Mouse (Mus musculus) stomach, postnatal 0 days (tissue): Measurements from ENCODE around the gene 4921517D22Rik. TPM values are rescaled to one million over a fixed set of nuclear protein-coding genes. Genes with fewer than 3 reads are reported as not detected.
"Not testable (repeated sequence)": the region's sequence is repeated elsewhere in the genome, so short reads cannot be mapped to it uniquely, and the experiment has no call there.

Experiments used
- ATAC-seq: fragments of 200-750 bp; cut with Nextera tagmentation; 2 replicates; pipeline ENCODE4 v1.8.0; 2017; ENCODE audit not compliant: low FRiP score, low TSS enrichment
- DNase-seq: peaks from one replicate; pipeline ENCODE4 v3.0.0-alpha.2; 2016; ENCODE audit warnings: low spot score
- H3K27ac ChIP-seq: fragments of 300-500 bp; sonication (generic); replicated peaks from 2 replicates; pipeline ENCODE4 v1.5.1; 2014; ENCODE audit warnings: mild to moderate bottlenecking, control low read depth
- H3K27me3 ChIP-seq: fragments of 300-500 bp; sonication (generic); 2 replicates; pipeline ENCODE4 v1.6.1; 2014; ENCODE audit warnings: low read length; ENCODE audit not compliant: control insufficient read depth, insufficient read depth
- H3K36me3 ChIP-seq: fragments of 300-500 bp; sonication (generic); 2 replicates; pipeline ENCODE4 v1.6.1; 2014; ENCODE audit warnings: low read length, mixed read lengths; ENCODE audit not compliant: control insufficient read depth, insufficient read depth
- H3K4me1 ChIP-seq: fragments of 300-500 bp; sonication (generic); replicated peaks from 2 replicates; pipeline ENCODE4 v1.6.1; 2014; ENCODE audit warnings: antibody characterized with exemption; ENCODE audit not compliant: control insufficient read depth, insufficient read depth
- H3K4me2 ChIP-seq: fragments of 300-500 bp; sonication (generic); replicated peaks from 2 replicates; pipeline ENCODE4 v1.6.1; 2014; ENCODE audit warnings: low read depth, mild to moderate bottlenecking, control low read depth, moderate library complexity
- H3K4me3 ChIP-seq: fragments of 300-500 bp; sonication (generic); 2 replicates; pipeline ENCODE4 v1.5.1; 2014; ENCODE audit warnings: low read depth, low read length, control low read depth
- H3K9ac ChIP-seq: fragments of 300-500 bp; sonication (generic); 2 replicates; pipeline ENCODE4 v1.6.1; 2014; ENCODE audit warnings: mild to moderate bottlenecking, low read length, control low read depth, mixed read lengths
- H3K9me3 ChIP-seq: fragments of 300-500 bp; sonication (generic); 2 replicates; pipeline ENCODE4 v1.6.1; 2016; ENCODE audit warnings: low read length; ENCODE audit not compliant: control insufficient read depth
- CTCF ChIP-seq: IDR thresholded peaks from 2 replicates; pipeline ENCODE4 v1.5.1; 2016; ENCODE audit warnings: antibody characterized with exemption, low read depth, mild to moderate bottlenecking, moderate library complexity
- EP300 ChIP-seq: optimal IDR thresholded peaks from 2 replicates; pipeline ENCODE3; 2016; ENCODE audit warnings: antibody characterized with exemption
- WGBS: fragments of 180-500 bp; shearing (Covaris S2); extraction: QIAGEN DNeasy Blood & Tissue Kit; methylation state at CpG from one replicate; pipeline ENCODE4 v1.1.7; 2014; 5-methylcytosine and 5-hydroxymethylcytosine counted together
- polyA plus RNA-seq: library from polyadenylated mRNA; unstranded; fragments of >200 nt; fragmentation: Nextera tagmentation; extraction: Ambion mirVana; gene quantifications from 2 replicates; pipeline ENCODE4 v1.2.1, GENCODE M21; 2015

4921517D22Rik gene
- polyA plus RNA-seq, 1 experiment from 2014 or later: not detected

- H3K4me3 ChIP-seq: no peak overlapping the region
- DNase-seq (no peak), ATAC-seq (no peak)
- no peak overlapping the region for H3K4me2 ChIP-seq
- H3K36me3 ChIP-seq: no peaks in the 10 kb centered on the region
- H3K27me3 ChIP-seq: no peaks in the 10 kb centered on the region
- H3K9ac ChIP-seq: no peak overlapping the region
- H3K27ac ChIP-seq: no peak overlapping the region
- H3K4me1 ChIP-seq: no peaks in the 10 kb centered on the region
- WGBS: 86% methylated on average over 2 of the region's 4 CpGs
- no peak for TF ChIP-seq EP300
- no peak for TF ChIP-seq CTCF
- H3K9me3 ChIP-seq: no peaks in the 10 kb centered on the region
Measured at GRCm38 (mm10) chr13:59733936-59734335, 40.0 kb upstream of the 4921517D22Rik start.

GRCm38 (mm10) chr13:59731652-59732051, 37.7 kb upstream of the 4921517D22Rik start, which contains the start of gene Spata31d1d:
Gene Spata31d1d (minus strand): TSS chr13:59731752.
- ATAC-seq (no peak), DNase-seq (no peak)
- Histone ChIP-seq H3K4me1 (no peaks in the 10 kb centered on the region), H3K27me3 (no peaks in the 10 kb centered on the region), H3K4me2 (no peak within 1 kb of the TSS), H3K9ac (no peak within 1 kb of the TSS), H3K9me3 (no peaks in the 10 kb centered on the region), H3K27ac (no peak within 1 kb of the TSS), H3K36me3 (no peaks in the 10 kb centered on the region), H3K4me3 (no peak within 1 kb of the TSS)
- TF ChIP-seq CTCF (no peak), EP300 (no peak)
- WGBS: 39% methylated on average over 7 of the region's 7 CpGs

- H3K9me3 ChIP-seq: no peaks in the 10 kb centered on the region
- no peak overlapping the region for H3K27ac ChIP-seq
- H3K27me3 ChIP-seq: no peaks in the 10 kb centered on the region
- H3K4me2 ChIP-seq: no peak overlapping the region
- no peak overlapping the region for H3K9ac ChIP-seq
- DNase-seq (peak; percentile 82), ATAC-seq (peak; percentile 79)
- WGBS: 21% methylated on average over 7 of the region's 7 CpGs
- H3K4me3 ChIP-seq: no peak overlapping the region
- H3K4me1 ChIP-seq: no peaks in the 10 kb centered on the region
- H3K36me3 ChIP-seq: no peaks in the 10 kb centered on the region
- TF ChIP-seq CTCF (peak; percentile 98), EP300 (no peak)
Measured at GRCm38 (mm10) chr13:59728378-59729093, 34.6 kb upstream of the 4921517D22Rik start.

- WGBS: 35% methylated on average over 29 of the region's 29 CpGs
- H3K36me3 ChIP-seq: no peaks in the 10 kb centered on the region
- H3K4me1 ChIP-seq: no peaks in the 10 kb centered on the region
- TF ChIP-seq EP300 (no peak), CTCF (no peak)
- H3K27me3 ChIP-seq: no peaks in the 10 kb centered on the region
- no peak overlapping the region for H3K4me3 ChIP-seq
- no peak for ATAC-seq
- H3K9me3 ChIP-seq: no peaks in the 10 kb centered on the region
- H3K9ac ChIP-seq: no peak overlapping the region; the same call in 1 of the 2 replicates
- H3K4me2 ChIP-seq: peak overlapping the region; percentile 32
- no peak overlapping the region for H3K27ac ChIP-seq
- no peak for DNase-seq
Measured at GRCm38 (mm10) chr13:59726139-59726867, 32.4 kb upstream of the 4921517D22Rik start.

- not testable (repeated sequence) for DNase-seq, ATAC-seq, H3K9ac ChIP-seq, H3K27me3 ChIP-seq, H3K4me3 ChIP-seq, H3K4me2 ChIP-seq, H3K4me1 ChIP-seq, H3K27ac ChIP-seq, H3K36me3 ChIP-seq, H3K9me3 ChIP-seq
- WGBS: 83% methylated on average over 1 of the region's 1 CpGs
Measured at GRCm38 (mm10) chr13:59722089-59722488, 28.2 kb upstream of the 4921517D22Rik start.

- no peak overlapping the region for H3K27ac ChIP-seq
- no peak overlapping the region for H3K4me2 ChIP-seq
- TF ChIP-seq CTCF: no peak
- TF ChIP-seq EP300: no peak
- H3K36me3 ChIP-seq: no peaks in the 10 kb centered on the region
- DNase-seq: no peak
- 91% methylated on average over 1 of the region's 1 CpGs for WGBS
- no peaks in the 10 kb centered on the region for H3K9me3 ChIP-seq
- H3K4me1 ChIP-seq: no peaks in the 10 kb centered on the region
- no peaks in the 10 kb centered on the region for H3K27me3 ChIP-seq
- H3K9ac ChIP-seq: no peak overlapping the region
- H3K4me3 ChIP-seq: no peak overlapping the region
- no peak for ATAC-seq
Measured at GRCm38 (mm10) chr13:59719475-59719874, 25.6 kb upstream of the 4921517D22Rik start.

- not testable (repeated sequence) for H3K27me3 ChIP-seq, H3K4me1 ChIP-seq, H3K9me3 ChIP-seq, H3K4me2 ChIP-seq, H3K9ac ChIP-seq, H3K4me3 ChIP-seq, H3K27ac ChIP-seq, H3K36me3 ChIP-seq
- WGBS: 19% methylated on average over 6 of the region's 6 CpGs
- ATAC-seq: peak; percentile 75
- DNase-seq: peak; percentile 51
Measured at GRCm38 (mm10) chr13:59718857-59719440, 25.0 kb upstream of the 4921517D22Rik start.
